Mouse (Mus musculus): ENCODE results near the gene Rgs9bp. TPM values are rescaled to one million over a fixed set of nuclear protein-coding genes. Genes with fewer than 3 reads are reported as not detected.
A peak's percentile ranks its signal among the peaks of the same experiment; 100 is the strongest.

The Rgs9bp gene
- polyA plus RNA-seq, 1 experiment from 2014 or later, result 0.08 TPM

DNA sequence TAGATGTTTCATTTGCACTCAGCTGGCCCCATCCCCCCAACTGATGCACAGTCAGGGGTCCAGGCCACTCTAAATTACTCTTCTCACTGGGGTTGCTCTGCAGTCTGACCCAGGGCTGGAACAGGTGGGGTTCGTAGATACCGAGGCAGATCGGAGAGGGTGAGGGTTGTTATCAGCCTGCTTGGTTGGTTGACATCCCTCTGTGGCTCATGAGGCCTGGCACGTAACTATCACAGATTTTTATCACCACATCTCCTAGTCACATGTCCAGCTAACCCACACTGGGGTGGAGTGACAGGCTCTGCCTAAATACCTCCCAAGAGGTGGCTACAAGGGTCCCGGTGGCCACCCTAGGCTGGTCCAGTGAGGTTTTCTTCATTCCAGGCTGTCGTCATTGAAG is 15.7 kb upstream of the Rgs9bp start:
- Histone ChIP-seq H3K4me1 (ENCODE audit: control insufficient read depth, insufficient read depth, low read length) (no peaks in the 10 kb centered on the region), H3K9me3 (replicated peaks; ENCODE audit: control insufficient read depth, low read length) (no peaks in the 10 kb centered on the region), H3K36me3 (ENCODE audit: control insufficient read depth, insufficient read depth, low read length) (peaks cover 2% of the 10 kb centered on the region; the same call in 1 of the 2 replicates), H3K9ac (ENCODE audit: low read length) (no peak overlapping the region), H3K27ac (ENCODE audit: low read length) (no peak overlapping the region), H3K4me3 (replicated peaks; ENCODE audit: low read length) (no peak overlapping the region), H3K27me3 (ENCODE audit: control insufficient read depth, insufficient read depth, low read length) (no peaks in the 10 kb centered on the region), H3K4me2 (ENCODE audit: low read depth, low read length) (no peak overlapping the region)
- no peak for ATAC-seq (ENCODE audit: insufficient read depth, low FRiP score)
- WGBS, result 83% methylated on average over 6 of the region's 6 CpGs

- H3K36me3 ChIP-seq (ENCODE audit: control insufficient read depth, insufficient read depth, low read length), result peaks cover 2% of the 10 kb centered on the region; the same call in 1 of the 2 replicates
- H3K4me3 ChIP-seq (replicated peaks; ENCODE audit: low read length), result no peak overlapping the region
- no peaks in the 10 kb centered on the region for H3K4me1 ChIP-seq (ENCODE audit: control insufficient read depth, insufficient read depth, low read length)
- no peak overlapping the region for H3K4me2 ChIP-seq (ENCODE audit: low read depth, low read length)
- no peak for ATAC-seq (ENCODE audit: insufficient read depth, low FRiP score)
- no peak overlapping the region for H3K9ac ChIP-seq (ENCODE audit: low read length)
- no peaks in the 10 kb centered on the region for H3K9me3 ChIP-seq (replicated peaks; ENCODE audit: control insufficient read depth, low read length)
- no peaks in the 10 kb centered on the region for H3K27me3 ChIP-seq (ENCODE audit: control insufficient read depth, insufficient read depth, low read length)
- 88% methylated on average over 10 of the region's 10 CpGs for WGBS
- no peak overlapping the region for H3K27ac ChIP-seq (ENCODE audit: low read length)
These were observed 14.6 kb upstream of the Rgs9bp start for GRCm38 (mm10) chr7:35600031-35600430.

DNA sequence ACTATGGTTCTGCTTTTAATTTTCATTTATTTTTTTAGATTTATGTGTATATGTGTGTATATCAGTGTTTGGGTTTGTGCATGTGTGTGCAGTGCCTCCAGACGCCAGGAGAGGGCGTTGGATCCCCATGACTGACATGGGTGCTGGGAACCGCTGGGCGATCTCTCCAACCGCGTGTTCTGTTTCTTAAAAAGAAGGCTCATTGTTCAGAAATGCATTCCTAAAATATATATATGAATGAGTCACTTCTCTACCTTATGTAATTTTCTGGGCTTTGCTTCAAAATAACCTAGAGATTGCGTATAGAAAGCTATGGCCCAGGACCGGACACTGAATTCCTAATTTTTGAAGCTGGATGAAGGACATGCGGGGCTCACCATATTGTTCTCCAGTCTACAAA is 14.1 kb upstream of the Rgs9bp start:
- no peak for ATAC-seq (ENCODE audit: insufficient read depth, low FRiP score)

GRCm38 (mm10) chr7:35594311-35594710 is 8.9 kb upstream of the Rgs9bp start:
- H3K4me1 ChIP-seq (ENCODE audit: control insufficient read depth, insufficient read depth, low read length), result no peaks in the 10 kb centered on the region
- WGBS, result 89% methylated on average over 5 of the region's 5 CpGs
- H3K9ac ChIP-seq (ENCODE audit: low read length), result no peak overlapping the region
- no peak overlapping the region for H3K27ac ChIP-seq (ENCODE audit: low read length)
- no peak overlapping the region for H3K4me2 ChIP-seq (ENCODE audit: low read depth, low read length)
- peaks cover 6% of the 10 kb centered on the region for H3K36me3 ChIP-seq (ENCODE audit: control insufficient read depth, insufficient read depth, low read length)
- no peak for ATAC-seq (ENCODE audit: insufficient read depth, low FRiP score)
- no peak overlapping the region for H3K4me3 ChIP-seq (replicated peaks; ENCODE audit: low read length)
- no peaks in the 10 kb centered on the region for H3K9me3 ChIP-seq (replicated peaks; ENCODE audit: control insufficient read depth, low read length)
- no peaks in the 10 kb centered on the region for H3K27me3 ChIP-seq (ENCODE audit: control insufficient read depth, insufficient read depth, low read length)

More for the DNA sequence above, 14.1 kb upstream of the Rgs9bp start:
- Histone ChIP-seq H3K4me1 (ENCODE audit: control insufficient read depth, insufficient read depth, low read length) (no peaks in the 10 kb centered on the region), H3K27me3 (ENCODE audit: control insufficient read depth, insufficient read depth, low read length) (no peaks in the 10 kb centered on the region), H3K4me2 (ENCODE audit: low read depth, low read length) (no peak overlapping the region), H3K9me3 (replicated peaks; ENCODE audit: control insufficient read depth, low read length) (no peaks in the 10 kb centered on the region), H3K27ac (ENCODE audit: low read length) (no peak overlapping the region), H3K36me3 (ENCODE audit: control insufficient read depth, insufficient read depth, low read length) (peaks cover 2% of the 10 kb centered on the region; the same call in 1 of the 2 replicates), H3K4me3 (replicated peaks; ENCODE audit: low read length) (no peak overlapping the region), H3K9ac (ENCODE audit: low read length) (no peak overlapping the region)
- WGBS, result 83% methylated on average over 9 of the region's 9 CpGs

DNA sequence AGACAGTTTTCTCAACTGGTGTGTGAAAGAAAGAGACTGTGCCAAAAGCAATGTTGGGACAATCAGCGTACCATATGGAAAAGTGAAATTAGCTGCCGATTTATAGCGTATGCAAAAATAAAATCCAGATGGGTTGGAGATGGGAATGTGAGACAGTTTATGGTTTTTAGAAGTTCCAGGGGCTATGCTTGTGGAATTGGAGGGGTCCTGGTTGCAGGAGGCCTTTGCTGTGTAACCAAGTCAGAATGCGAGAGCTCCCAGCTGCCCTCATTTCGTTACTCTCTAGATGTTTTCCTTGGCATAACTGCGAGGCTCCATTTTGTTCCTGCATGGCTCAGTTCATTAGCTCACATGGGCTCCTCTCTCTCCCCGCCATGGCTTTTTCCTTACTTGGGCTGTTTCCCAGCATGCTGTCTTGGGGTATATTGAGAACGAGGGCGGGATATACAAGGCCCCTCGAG is 5.4 kb upstream of the Rgs9bp start:
- Histone ChIP-seq H3K27ac (ENCODE audit: low read length) (no peak overlapping the region), H3K4me2 (ENCODE audit: low read depth, low read length) (no peak overlapping the region), H3K9me3 (replicated peaks; ENCODE audit: control insufficient read depth, low read length) (no peaks in the 10 kb centered on the region), H3K4me3 (replicated peaks; ENCODE audit: low read length) (no peak overlapping the region), H3K4me1 (ENCODE audit: control insufficient read depth, insufficient read depth, low read length) (peaks cover 18% of the 10 kb centered on the region), H3K9ac (ENCODE audit: low read length) (no peak overlapping the region), H3K36me3 (ENCODE audit: control insufficient read depth, insufficient read depth, low read length) (peaks cover 6% of the 10 kb centered on the region), H3K27me3 (ENCODE audit: control insufficient read depth, insufficient read depth, low read length) (no peaks in the 10 kb centered on the region)
- no peak for ATAC-seq (ENCODE audit: insufficient read depth, low FRiP score)
- 86% methylated on average over 10 of the region's 10 CpGs for WGBS

GRCm38 (mm10) chr7:35589485-35589884 is 4.1 kb upstream of the Rgs9bp start:
- H3K36me3 ChIP-seq (ENCODE audit: control insufficient read depth, insufficient read depth, low read length), result peaks cover 6% of the 10 kb centered on the region
- peaks cover 7% of the 10 kb centered on the region for H3K27me3 ChIP-seq (ENCODE audit: control insufficient read depth, insufficient read depth, low read length)
- peaks cover 18% of the 10 kb centered on the region for H3K4me1 ChIP-seq (ENCODE audit: control insufficient read depth, insufficient read depth, low read length)
- no peak overlapping the region for H3K9ac ChIP-seq (ENCODE audit: low read length)
- no peaks in the 10 kb centered on the region for H3K9me3 ChIP-seq (replicated peaks; ENCODE audit: control insufficient read depth, low read length)
- no peak overlapping the region for H3K4me3 ChIP-seq (replicated peaks; ENCODE audit: low read length)
- no peak overlapping the region for H3K4me2 ChIP-seq (ENCODE audit: low read depth, low read length)
- WGBS, result 72% methylated on average over 6 of the region's 7 CpGs
- no peak for ATAC-seq (ENCODE audit: insufficient read depth, low FRiP score)
- no peak overlapping the region for H3K27ac ChIP-seq (ENCODE audit: low read length)

DNA sequence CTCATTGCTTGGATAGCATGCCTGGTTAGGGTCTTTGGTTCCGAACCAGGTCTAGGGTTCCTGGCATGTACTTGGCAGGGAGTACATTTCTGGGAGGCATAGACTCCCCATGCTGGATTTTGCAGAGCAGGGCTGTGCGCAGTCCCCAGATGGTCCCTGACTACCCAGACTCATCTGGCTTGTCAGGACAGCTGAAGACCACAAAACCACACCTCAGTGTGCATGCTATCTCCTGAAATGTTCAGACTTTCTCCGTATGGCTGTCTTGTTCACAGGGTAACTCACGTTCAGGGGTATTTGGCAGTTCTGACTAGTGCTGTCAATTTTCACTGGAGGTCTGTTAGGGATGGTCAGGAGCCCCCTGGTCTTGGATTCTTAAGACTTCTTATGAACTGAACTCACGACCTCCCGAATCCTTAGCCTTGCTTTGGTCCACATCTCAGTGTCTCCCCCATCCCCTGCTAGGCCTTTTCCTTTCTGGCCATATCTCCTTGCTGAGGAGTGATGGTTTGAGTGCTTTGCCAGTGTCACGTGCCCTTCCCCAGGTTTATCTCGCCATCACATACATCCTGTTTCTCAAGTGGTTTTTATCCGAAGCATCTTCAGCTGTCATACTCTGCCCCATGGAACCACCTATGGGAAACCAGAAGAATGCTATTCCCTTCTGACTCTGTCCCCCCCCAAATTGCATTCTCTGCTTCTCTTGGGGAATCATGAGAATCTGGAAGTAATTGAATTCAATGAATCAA is 3.5 kb upstream of the Rgs9bp start:
- ATAC-seq (ENCODE audit: insufficient read depth, low FRiP score), result no peak
- Histone ChIP-seq H3K9me3 (replicated peaks; ENCODE audit: control insufficient read depth, low read length) (no peaks in the 10 kb centered on the region), H3K27ac (ENCODE audit: low read length) (no peak overlapping the region), H3K36me3 (ENCODE audit: control insufficient read depth, insufficient read depth, low read length) (peaks cover 6% of the 10 kb centered on the region), H3K9ac (ENCODE audit: low read length) (no peak overlapping the region), H3K4me1 (ENCODE audit: control insufficient read depth, insufficient read depth, low read length) (peaks cover 22% of the 10 kb centered on the region), H3K4me2 (ENCODE audit: low read depth, low read length) (no peak overlapping the region), H3K27me3 (ENCODE audit: control insufficient read depth, insufficient read depth, low read length) (peaks cover 13% of the 10 kb centered on the region), H3K4me3 (replicated peaks; ENCODE audit: low read length) (no peak overlapping the region)
- 79% methylated on average over 9 of the region's 9 CpGs for WGBS

DNA sequence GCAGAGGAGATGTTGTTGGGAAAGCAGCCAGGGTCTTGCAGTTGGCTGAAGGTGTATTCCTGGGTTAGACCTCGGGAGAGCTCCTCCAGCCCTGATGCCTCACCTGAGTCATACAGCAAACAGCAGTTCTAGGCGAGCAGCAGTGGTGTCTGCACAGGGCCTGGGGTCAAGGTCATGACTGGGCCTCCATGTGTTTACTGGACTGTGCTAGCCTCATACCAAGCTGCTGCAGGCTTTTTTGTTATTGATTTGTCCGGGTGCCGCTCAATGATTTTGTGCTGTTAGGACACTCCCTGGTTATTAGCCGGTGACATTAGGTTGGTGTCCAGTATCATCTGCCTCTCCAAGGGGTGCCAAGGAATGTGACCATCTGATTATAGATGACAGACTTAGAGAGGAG is 2.3 kb upstream of the Rgs9bp start:
- Histone ChIP-seq H3K27me3 (ENCODE audit: control insufficient read depth, insufficient read depth, low read length) (peaks cover 19% of the 10 kb centered on the region), H3K4me3 (replicated peaks; ENCODE audit: low read length) (no peak overlapping the region), H3K36me3 (ENCODE audit: control insufficient read depth, insufficient read depth, low read length) (no peaks in the 10 kb centered on the region), H3K4me1 (ENCODE audit: control insufficient read depth, insufficient read depth, low read length) (peaks cover 22% of the 10 kb centered on the region), H3K9me3 (replicated peaks; ENCODE audit: control insufficient read depth, low read length) (no peaks in the 10 kb centered on the region), H3K9ac (ENCODE audit: low read length) (0 out of 2 replicates have a peak overlapping the region, but pooled peaks have one; percentile 32), H3K4me2 (ENCODE audit: low read depth, low read length) (0 out of 2 replicates have a peak overlapping the region, but pooled peaks have one; percentile 100), H3K27ac (ENCODE audit: low read length) (no peak overlapping the region)
- WGBS, result 43% methylated on average over 5 of the region's 5 CpGs
- ATAC-seq (ENCODE audit: insufficient read depth, low FRiP score), result no peak

DNA sequence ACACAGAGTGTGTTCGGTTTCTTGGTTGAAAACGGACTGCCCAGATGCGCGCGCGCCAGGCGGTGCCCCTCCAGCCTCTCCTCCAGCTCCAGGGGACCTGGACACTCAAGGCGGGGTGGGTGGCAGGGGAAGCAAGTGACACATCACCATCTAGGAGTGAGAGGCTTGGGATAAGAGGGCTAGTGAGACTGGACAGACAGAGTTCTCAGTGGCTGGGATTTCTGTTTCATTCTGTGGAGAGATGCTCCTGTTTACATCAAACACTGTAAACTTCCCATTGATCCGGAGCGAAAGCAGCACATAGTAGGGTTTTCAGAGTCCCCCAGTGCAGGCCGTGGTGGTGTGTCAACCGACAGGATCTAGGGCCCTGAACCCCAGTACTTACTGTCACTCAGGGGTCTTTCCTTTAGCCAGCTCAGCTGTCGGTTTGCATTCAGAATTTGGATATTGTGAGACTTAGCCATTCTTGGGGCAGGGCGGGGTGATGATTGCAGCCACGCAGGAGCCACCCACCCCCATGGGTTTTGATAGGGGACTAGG is 1.6 kb upstream of the Rgs9bp start:
- no peak for ATAC-seq (ENCODE audit: insufficient read depth, low FRiP score)
- Histone ChIP-seq H3K4me2 (ENCODE audit: low read depth, low read length) (peak overlapping the region; percentile 100), H3K36me3 (ENCODE audit: control insufficient read depth, insufficient read depth, low read length) (no peaks in the 10 kb centered on the region), H3K4me3 (replicated peaks; ENCODE audit: low read length) (peak overlapping the region; percentile 62), H3K4me1 (ENCODE audit: control insufficient read depth, insufficient read depth, low read length) (peaks cover 22% of the 10 kb centered on the region), H3K27ac (ENCODE audit: low read length) (no peak overlapping the region), H3K27me3 (ENCODE audit: control insufficient read depth, insufficient read depth, low read length) (peaks cover 23% of the 10 kb centered on the region), H3K9me3 (replicated peaks; ENCODE audit: control insufficient read depth, low read length) (no peaks in the 10 kb centered on the region), H3K9ac (ENCODE audit: low read length) (peak overlapping the region; percentile 75)
- WGBS, result 19% methylated on average over 15 of the region's 15 CpGs
